Mouse (Mus musculus): Measurements from ENCODE around the gene Stat2. TPM values are rescaled to one million over a fixed set of nuclear protein-coding genes. Genes with fewer than 3 reads are reported as not detected.
"Not testable (repeated sequence)": the region's sequence is repeated elsewhere in the genome, so short reads cannot be mapped to it uniquely, and the experiment has no call there.

Stat2 gene
- total RNA-seq, 4 experiments from 2014 or later: 7.1 to 9.5 (median 8.6) TPM

GRCm38 (mm10) chr10:128297622-128298021, 27.3 kb downstream of the Stat2 start:
- DNase-seq (ENCODE audit: low spot score): no peak

- no peak for DNase-seq (ENCODE audit: low spot score)
Observed at GRCm38 (mm10) chr10:128298243-128298642, 27.9 kb downstream of the Stat2 start.

GRCm38 (mm10) chr10:128298702-128299171, 28.4 kb downstream of the Stat2 start, which contains the start of gene Il23a:
TSS of gene Il23a (minus strand) at chr10:128298752.
- DNase-seq (ENCODE audit: low spot score): no peak

- DNase-seq (ENCODE audit: low spot score): no peak
Observed at GRCm38 (mm10) chr10:128302357-128302756, 32.0 kb downstream of the Stat2 start.

GRCm38 (mm10) chr10:128302785-128303125, 32.4 kb downstream of the Stat2 start:
- no peak for DNase-seq (ENCODE audit: low spot score)

GRCm38 (mm10) chr10:128303126-128304021, 33.0 kb downstream of the Stat2 start, which contains the start of gene Pan2:
TSS of gene Pan2 (plus strand) at chr10:128303335.
- peak; percentile 100 for DNase-seq (ENCODE audit: low spot score)

- no peak for DNase-seq (ENCODE audit: low spot score)
Observed at GRCm38 (mm10) chr10:128309654-128310053, 39.3 kb downstream of the Stat2 start.

- no peak for DNase-seq (ENCODE audit: low spot score)
Observed at GRCm38 (mm10) chr10:128310177-128310576, 39.8 kb downstream of the Stat2 start.

- DNase-seq (ENCODE audit: low spot score): no peak
Observed at GRCm38 (mm10) chr10:128310902-128311301, 40.5 kb downstream of the Stat2 start.

- DNase-seq (ENCODE audit: low spot score): no peak
Observed at GRCm38 (mm10) chr10:128315578-128315977, 45.2 kb downstream of the Stat2 start.

- DNase-seq (ENCODE audit: low spot score): no peak
Observed at GRCm38 (mm10) chr10:128321641-128322040, 51.3 kb downstream of the Stat2 start.

- DNase-seq (ENCODE audit: low spot score): peak; percentile 84
Observed at GRCm38 (mm10) chr10:128322141-128323108, 52.1 kb downstream of the Stat2 start, which contains the start of gene Cnpy2. TSS of gene Cnpy2 (plus strand) at chr10:128322459.

GRCm38 (mm10) chr10:128323516-128323915, 53.2 kb downstream of the Stat2 start:
- DNase-seq (ENCODE audit: low spot score): no peak

GRCm38 (mm10) chr10:128326825-128327224, 56.5 kb downstream of the Stat2 start:
- DNase-seq (ENCODE audit: low spot score): no peak

GRCm38 (mm10) chr10:128327610-128328009, 57.3 kb downstream of the Stat2 start:
- DNase-seq (ENCODE audit: low spot score): no peak

- not testable (repeated sequence) for DNase-seq (ENCODE audit: low spot score)
Observed at GRCm38 (mm10) chr10:128332358-128333249, 62.2 kb downstream of the Stat2 start.

- DNase-seq (ENCODE audit: low spot score): peak; percentile 79
Observed at GRCm38 (mm10) chr10:128335582-128335981, 65.2 kb downstream of the Stat2 start.

GRCm38 (mm10) chr10:128336195-128336594, 65.8 kb downstream of the Stat2 start:
- DNase-seq (ENCODE audit: low spot score): no peak

- no peak for DNase-seq (ENCODE audit: low spot score)
Observed at GRCm38 (mm10) chr10:128336597-128336996, 66.2 kb downstream of the Stat2 start.

GRCm38 (mm10) chr10:128337306-128338181, 67.2 kb downstream of the Stat2 start, which contains the start of gene Cs:
TSS of gene Cs (plus strand) at chr10:128337734.
- DNase-seq (ENCODE audit: low spot score): peak; percentile 98

Data from heart, adult 8-10 months (tissue).